Mouse (Mus musculus) cerebral cortex, adult 2 months (tissue): ENCODE data around the gene Olfr1158.

Experiments used
- WGBS: fragments of 180-500 bp; shearing (Covaris S2); methylation state at CpG from one replicate; pipeline ENCODE4 v1.1.7; 2018; 5-methylcytosine and 5-hydroxymethylcytosine counted together

Olfr1158 gene

GRCm38 (mm10) chr2:87989813-87990212 is at the start of gene Olfr1158:
Gene Olfr1158 (plus strand): TSS chr2:87990113.

GRCm38 (mm10) chr2:87945037-87945436 is 44.9 kb upstream of the Olfr1158 start, which contains the start of gene Olfr1155:
Gene Olfr1155 (minus strand): TSS chr2:87945137.
- 100% methylated on average over 1 of the region's 1 CpGs for WGBS

GRCm38 (mm10) chr2:87953000-87953399 is 36.9 kb upstream of the Olfr1158 start, which contains the start of gene Olfr1156:
Gene Olfr1156 (minus strand): TSS chr2:87953100.

GRCm38 (mm10) chr2:87968199-87968598 is 21.7 kb upstream of the Olfr1158 start, which contains the start of gene Olfr1157:
Gene Olfr1157 (minus strand): TSS chr2:87968299.
- WGBS: 95% methylated on average over 4 of the region's 4 CpGs

DNA sequence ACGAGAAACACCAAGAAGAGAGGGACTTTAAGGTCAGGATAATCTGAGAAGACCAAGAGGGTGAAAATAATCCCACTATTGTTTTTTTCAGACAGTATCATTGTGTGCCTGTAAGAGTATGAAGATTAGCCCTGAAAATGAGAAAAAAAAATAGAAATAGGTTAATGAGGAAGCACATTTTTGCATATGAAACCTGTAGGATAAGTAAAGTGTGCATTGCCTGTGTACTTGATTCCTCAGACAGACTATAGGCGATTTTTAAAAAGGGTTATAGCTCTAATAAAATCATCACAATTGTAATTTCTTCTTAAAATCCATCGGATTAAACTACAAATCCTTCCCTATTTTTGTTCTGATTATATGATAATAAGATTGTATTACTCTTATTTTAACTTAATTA is 15.3 kb upstream of the Olfr1158 start, which contains the start of gene Olfr74:
Gene Olfr74 (minus strand): TSS at position 101 of the 400 bp plus-strand sequence.
- WGBS: 72% methylated on average over 3 of the region's 3 CpGs

GRCm38 (mm10) chr2:88007515-88008318 is 17.8 kb downstream of the Olfr1158 start, which contains the start of gene Olfr1160:
Gene Olfr1160 (minus strand): TSS chr2:88008268.

GRCm38 (mm10) chr2:88022474-88022873 is 32.6 kb downstream of the Olfr1158 start, which contains the start of gene Olfr1161:
Gene Olfr1161 (plus strand): TSS chr2:88022774.
- 81% methylated on average over 1 of the region's 1 CpGs for WGBS

GRCm38 (mm10) chr2:88037599-88037998 is 47.7 kb downstream of the Olfr1158 start, which contains the start of gene Olfr73:
Gene Olfr73 (minus strand): TSS chr2:88037699.

